Comparison of ENCODE assay signal across 17 mouse cellular contexts in the genomic region with DNA sequence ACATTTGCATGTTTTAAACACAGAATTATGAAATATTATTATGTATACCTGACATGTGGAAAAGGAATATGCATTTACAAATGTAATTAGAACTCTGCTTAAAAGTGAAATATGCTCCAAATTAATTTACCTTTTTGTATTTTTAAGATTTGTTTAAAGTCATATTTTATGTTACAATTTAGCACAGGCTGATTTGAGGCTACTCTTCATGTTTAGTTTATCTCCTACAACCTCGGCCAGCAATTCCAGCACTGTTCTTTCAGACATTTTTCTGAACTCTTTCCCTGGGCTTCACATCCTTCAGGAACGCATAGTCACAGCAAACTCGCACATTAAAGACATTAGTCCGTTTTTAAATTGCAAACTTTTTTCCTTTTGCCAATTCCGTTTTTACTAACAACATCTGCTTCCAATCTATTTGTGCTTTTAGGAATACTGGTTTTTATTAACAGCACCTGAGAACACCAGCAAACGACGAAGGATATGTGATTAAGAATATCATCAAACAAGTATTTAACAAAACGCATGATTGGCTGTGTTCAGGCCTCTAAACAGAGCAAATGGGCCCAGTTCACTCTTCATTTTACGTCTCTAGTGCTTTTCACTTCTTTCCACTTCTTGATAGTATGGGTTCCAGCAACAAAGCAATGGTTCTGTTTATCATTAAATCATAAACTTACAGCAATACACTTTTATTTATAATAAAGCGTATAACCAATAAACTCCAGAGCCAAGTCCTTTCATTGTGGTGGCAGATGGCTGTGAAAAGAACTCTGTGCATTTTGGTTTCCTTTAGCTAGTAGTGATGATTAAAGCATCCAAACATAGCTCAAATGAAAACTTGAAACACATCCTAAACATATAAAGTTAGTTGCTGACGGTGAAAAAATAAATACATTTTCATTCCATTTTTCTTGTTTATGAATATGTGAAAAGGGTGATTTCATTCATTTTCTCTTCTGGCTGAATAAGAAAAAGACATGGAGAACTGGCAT.
DNase-seq lines count a peak whose midpoint lies in the region; ATAC-seq and TF ChIP-seq lines count a peak whose summit lies in the region.
"Had no signal": no experiment of that assay in that cellular context is flagged by ENCODE, and none has a peak within 500 bp of the region (broad histone marks: within the 10 kb centered on the region; RNA-seq: fewer than 3 reads in every experiment).

No protein-coding gene starts in this region.

- H3K36me3 ChIP-seq in forebrain, postnatal 0 days (ENCODE audit: insufficient read depth), result no peaks in the 10 kb centered on the region
- H3K36me3 ChIP-seq in forebrain, embryonic 15.5 days, result no peaks in the 10 kb centered on the region
- H3K36me3 ChIP-seq in lung, embryonic 14.5 days (ENCODE audit: insufficient read depth), result no peaks in the 10 kb centered on the region
- H3K36me3 ChIP-seq in lung, postnatal 0 days (ENCODE audit: insufficient read depth, low read length), result no peaks in the 10 kb centered on the region
- H3K36me3 ChIP-seq: intestine, embryonic 15.5 days had no signal

- peaks cover 90% of the 10 kb centered on the region for H3K27me3 ChIP-seq in forebrain, postnatal 0 days (ENCODE audit: insufficient read depth, low read length)
- H3K27me3 ChIP-seq in forebrain, embryonic 15.5 days, result peaks cover 89% of the 10 kb centered on the region
- H3K27me3 ChIP-seq in lung, embryonic 14.5 days (ENCODE audit: insufficient read depth, low read length), result peaks cover 74% of the 10 kb centered on the region
- peaks cover 79% of the 10 kb centered on the region for H3K27me3 ChIP-seq in lung, postnatal 0 days (replicated peaks; ENCODE audit: insufficient read depth, low read length)

- H3K4me1 ChIP-seq in forebrain, postnatal 0 days (ENCODE audit: insufficient read depth), result no peaks in the 10 kb centered on the region
- peaks cover 3% of the 10 kb centered on the region; the same call in 1 of the 2 replicates for H3K4me1 ChIP-seq in forebrain, embryonic 15.5 days
- no peaks in the 10 kb centered on the region for H3K4me1 ChIP-seq in lung, embryonic 14.5 days (ENCODE audit: insufficient read depth)
- no peaks in the 10 kb centered on the region for H3K4me1 ChIP-seq in lung, postnatal 0 days (ENCODE audit: insufficient read depth, low read depth, low read length)
- H3K4me1 ChIP-seq: forebrain, embryonic 13.5 days; intestine, embryonic 15.5 days had no signal

- H3K9me3 ChIP-seq in forebrain, postnatal 0 days (ENCODE audit: low read length), result no peaks in the 10 kb centered on the region
- H3K9me3 ChIP-seq in forebrain, embryonic 15.5 days, result no peaks in the 10 kb centered on the region
- no peaks in the 10 kb centered on the region for H3K9me3 ChIP-seq in lung, embryonic 14.5 days (ENCODE audit: low read depth, low read length)
- H3K9me3 ChIP-seq in lung, postnatal 0 days (ENCODE audit: low read length), result no peaks in the 10 kb centered on the region
- H3K9me3 ChIP-seq: forebrain, embryonic 13.5 days; intestine, embryonic 15.5 days had no signal

- H3K27ac ChIP-seq in forebrain, postnatal 0 days (ENCODE audit: low read depth, low read length), result no peak overlapping the region
- no peak overlapping the region for H3K27ac ChIP-seq in forebrain, embryonic 15.5 days (replicated peaks)
- no peak overlapping the region for H3K27ac ChIP-seq in lung, embryonic 14.5 days (ENCODE audit: low read depth)
- H3K27ac ChIP-seq in lung, postnatal 0 days (ENCODE audit: low read length), result no peak overlapping the region
- H3K27ac ChIP-seq: forebrain, embryonic 13.5 days; intestine, embryonic 15.5 days; left cerebral cortex, adult 2 months had no signal

- DNase-seq in forebrain, postnatal 0 days, result peak; percentile 75
- peak; percentile 50 for DNase-seq in lung, embryonic 14.5 days
- DNase-seq in lung, postnatal 0 days (ENCODE audit: low spot score), result no peak
- DNase-seq in induced T-regulatory cell, adult 2 months (ENCODE audit: low read depth), result peak; percentile 30
- DNase-seq in retina, postnatal 1 day, result peak; percentile 53
- DNase-seq: adrenal gland, postnatal 10 days; B cell, adult 2 months; cerebellum, adult 11-12 months; kidney, postnatal 25 days; lung, adult 18-20 months; right cerebral cortex, postnatal 4 days; thymus, postnatal 36 days had no signal

- TF ChIP-seq CTCF in forebrain, postnatal 0 days (IDR thresholded peaks at IDR 0.05; ENCODE audit: low read depth), result no peak
- TF ChIP-seq CTCF in lung, embryonic 14.5 days (IDR thresholded peaks at IDR 0.05; ENCODE audit: low read depth), result no peak
- no peak for TF ChIP-seq CTCF in lung, postnatal 0 days (IDR thresholded peaks at IDR 0.05)

- H3K4me3 ChIP-seq in forebrain, postnatal 0 days (ENCODE audit: low read depth, low read length), result no peak overlapping the region
- no peak overlapping the region for H3K4me3 ChIP-seq in forebrain, embryonic 15.5 days
- no peak overlapping the region for H3K4me3 ChIP-seq in lung, embryonic 14.5 days (ENCODE audit: low read depth, low read length)
- H3K4me3 ChIP-seq in lung, postnatal 0 days (ENCODE audit: low read depth, low read length), result no peak overlapping the region
- H3K4me3 ChIP-seq: forebrain, embryonic 13.5 days; intestine, embryonic 15.5 days; left cerebral cortex, adult 2 months had no signal

- H3K9ac ChIP-seq in forebrain, postnatal 0 days, result no peak overlapping the region
- no peak overlapping the region for H3K9ac ChIP-seq in forebrain, embryonic 15.5 days (replicated peaks)
- H3K9ac ChIP-seq in lung, embryonic 14.5 days, result no peak overlapping the region
- no peak overlapping the region for H3K9ac ChIP-seq in lung, postnatal 0 days (replicated peaks; ENCODE audit: low read depth)
- H3K9ac ChIP-seq: forebrain, embryonic 13.5 days; intestine, embryonic 15.5 days had no signal

- no peak overlapping the region for H3K4me2 ChIP-seq in forebrain, postnatal 0 days (ENCODE audit: low read depth)
- no peak overlapping the region for H3K4me2 ChIP-seq in forebrain, embryonic 15.5 days (replicated peaks)
- no peak overlapping the region for H3K4me2 ChIP-seq in lung, embryonic 14.5 days
- H3K4me2 ChIP-seq in lung, postnatal 0 days (replicated peaks; ENCODE audit: low read depth, low read length), result no peak overlapping the region
- H3K4me2 ChIP-seq: forebrain, embryonic 13.5 days; intestine, embryonic 15.5 days had no signal

- WGBS in forebrain, postnatal 0 days, result 5% methylated on average over 11 of the region's 11 CpGs
- WGBS in forebrain, embryonic 15.5 days, result 6% methylated on average over 11 of the region's 11 CpGs
- 8% methylated on average over 11 of the region's 11 CpGs for WGBS in lung, embryonic 14.5 days
- 8% methylated on average over 11 of the region's 11 CpGs for WGBS in lung, postnatal 0 days

- ATAC-seq in forebrain, postnatal 0 days, result no peak
- no peak for ATAC-seq in forebrain, embryonic 15.5 days (replicated peaks)
- ATAC-seq in lung, embryonic 14.5 days (ENCODE audit: insufficient read depth), result no peak
- ATAC-seq in lung, postnatal 0 days, result no peak
- no peak for ATAC-seq in megakaryocyte, adult 5-6 weeks (ENCODE audit: poor library complexity, severe bottlenecking)
- ATAC-seq: forebrain, embryonic 13.5 days; intestine, embryonic 15.5 days had no signal

- TF ChIP-seq EP300 in lung, postnatal 0 days (IDR thresholded peaks at IDR 0.05), result no peak
